Mouse (Mus musculus) cortical plate, adult 2 months (tissue): ENCODE data around the gene Tpx2. TPM values are rescaled to one million over a fixed set of nuclear protein-coding genes. Genes with fewer than 3 reads are reported as not detected.

Experiments used
- H3K27ac ChIP-seq: fragments of 200-500 bp; 2 replicates; pipeline ENCODE4 v1.5.1; 2012; ENCODE audit warnings: low read length, control low read depth, inconsistent platforms; ENCODE audit not compliant: insufficient read depth
- H3K4me1 ChIP-seq: fragments of 200-500 bp; 2 replicates; pipeline ENCODE4 v1.6.1; 2011; ENCODE audit warnings: low read length; ENCODE audit not compliant: control insufficient read depth, insufficient read depth
- H3K4me3 ChIP-seq: fragments of 200-500 bp; 2 replicates; pipeline ENCODE4 v1.5.1; 2011; ENCODE audit warnings: mild to moderate bottlenecking, low read length, control low read depth; ENCODE audit not compliant: insufficient read depth
- CTCF ChIP-seq: fragments of 200-500 bp; IDR thresholded peaks from 2 replicates; pipeline ENCODE4 v1.5.1; 2011; ENCODE audit warnings: mild to moderate bottlenecking, control low read depth, low read length; ENCODE audit not compliant: insufficient read depth; ENCODE audit errors: extremely low read depth
- POLR2A ChIP-seq: fragments of 200-500 bp; IDR thresholded peaks from 2 replicates; pipeline ENCODE4 v1.6.1; 2011; ENCODE audit warnings: mild to moderate bottlenecking, low read length, control low read depth; ENCODE audit not compliant: insufficient read depth; ENCODE audit errors: extremely low read depth
- polyA plus RNA-seq: library from polyadenylated mRNA; depleted of rRNA; stranded (reverse); fragments of >200 nt; gene quantifications from 2 replicates; pipeline ENCODE4 v1.2.3, GENCODE M21; 2012

Tpx2 gene
- polyA plus RNA-seq, 1 experiment: 1.8 TPM

DNA sequence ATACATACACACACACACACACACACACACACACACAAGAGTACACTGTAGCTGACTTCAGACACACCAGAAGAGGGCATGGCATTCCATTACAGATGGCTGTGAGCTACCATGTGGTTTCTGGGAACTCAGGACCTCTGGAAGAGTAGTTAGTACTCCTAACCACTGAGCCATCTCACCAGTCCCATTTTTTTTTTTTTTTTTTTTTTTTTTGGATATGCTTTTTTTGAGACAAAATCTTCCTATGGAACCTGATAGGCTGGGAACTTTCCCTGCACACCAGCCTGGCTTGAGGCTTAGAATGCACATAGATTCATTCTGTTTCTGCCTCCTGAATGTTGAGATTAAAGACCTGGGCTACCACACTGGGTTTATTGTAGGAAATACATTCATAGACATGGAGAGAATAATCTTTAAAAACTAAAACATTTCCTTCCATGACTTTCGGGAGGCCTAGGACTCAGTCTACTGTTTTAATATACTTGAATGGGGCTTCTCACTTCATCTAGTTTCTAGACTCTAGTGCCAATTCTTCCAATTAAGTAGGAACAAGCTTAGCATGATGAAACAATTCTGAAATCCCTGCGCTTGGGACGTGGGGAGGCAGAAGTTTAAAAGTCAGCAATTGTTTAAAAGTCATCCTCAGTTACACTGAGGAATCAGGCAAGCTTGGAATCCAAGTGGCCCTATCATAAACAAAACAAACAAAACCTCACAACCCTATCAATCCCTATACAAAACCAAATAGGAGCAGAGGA lies 528 bp upstream of the Tpx2 start:
- H3K4me1 ChIP-seq: no peaks in the 10 kb centered on the region
- no peak for TF ChIP-seq POLR2A
- no peak for TF ChIP-seq CTCF
- H3K4me3 ChIP-seq: no peak overlapping the region; the same call in 1 of the 2 replicates
- no peak overlapping the region for H3K27ac ChIP-seq

DNA sequence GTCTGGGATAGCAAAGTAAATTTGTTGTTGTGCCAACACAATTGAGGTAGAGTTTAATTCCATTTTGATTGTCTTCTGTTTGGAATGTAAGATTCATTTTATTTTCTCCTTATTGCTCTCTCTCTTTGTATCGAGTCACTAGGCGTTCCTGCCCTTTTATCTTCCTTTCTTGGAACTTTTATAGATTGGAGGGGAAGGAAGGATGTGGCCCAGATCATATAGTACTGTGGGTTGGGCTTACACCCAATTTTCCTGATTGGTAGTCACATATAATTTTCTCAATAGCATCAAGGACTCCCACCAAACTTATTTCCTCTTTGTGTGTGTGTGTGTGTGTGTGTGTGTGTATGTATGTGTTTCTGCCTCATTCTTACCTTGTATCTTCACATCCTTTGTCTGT lies 702 bp downstream of the Tpx2 start:
- TF ChIP-seq CTCF: no peak
- no peak for TF ChIP-seq POLR2A
- no peak overlapping the region; the same call in 1 of the 2 replicates for H3K4me3 ChIP-seq

GRCm38 (mm10) chr2:152859501-152859900 lies 11.7 kb downstream of the Tpx2 start:
- Histone ChIP-seq H3K4me1 (no peaks in the 10 kb centered on the region), H3K27ac (no peak overlapping the region), H3K4me3 (no peak overlapping the region)
- no peak for TF ChIP-seq CTCF
- TF ChIP-seq POLR2A: no peak

More for the DNA sequence above, 702 bp downstream of the Tpx2 start:
- Histone ChIP-seq H3K4me1 (no peaks in the 10 kb centered on the region), H3K27ac (no peak overlapping the region)

GRCm38 (mm10) chr2:152861891-152862290 lies 14.1 kb downstream of the Tpx2 start:
- Histone ChIP-seq H3K4me1 (no peaks in the 10 kb centered on the region), H3K4me3 (no peak overlapping the region), H3K27ac (no peak overlapping the region)
- no peak for TF ChIP-seq POLR2A
- TF ChIP-seq CTCF: no peak

DNA sequence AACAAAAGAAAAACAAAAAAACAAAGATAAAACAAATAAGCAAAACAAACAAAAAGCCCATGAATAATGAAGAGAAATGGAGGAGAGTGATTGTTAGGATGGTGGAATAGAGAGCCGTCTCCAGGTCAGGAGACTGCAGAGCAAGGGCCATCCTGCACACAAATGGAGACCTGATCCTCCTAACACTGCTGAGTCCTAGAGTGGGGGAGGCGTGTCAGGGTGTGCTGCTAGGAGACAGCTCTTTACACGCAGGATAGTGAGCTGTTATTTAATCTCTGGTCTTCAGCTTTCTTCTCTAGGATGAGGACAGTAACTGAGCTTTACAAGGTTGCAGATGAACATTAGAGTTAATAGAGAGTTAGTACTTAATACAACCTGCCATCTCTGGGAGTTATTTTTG lies 14.9 kb downstream of the Tpx2 start:
- H3K27ac ChIP-seq: no peak overlapping the region
- no peak overlapping the region for H3K4me3 ChIP-seq
- TF ChIP-seq POLR2A (no peak), CTCF (no peak)
- H3K4me1 ChIP-seq: no peaks in the 10 kb centered on the region

- H3K4me3 ChIP-seq: no peak overlapping the region
- TF ChIP-seq POLR2A (no peak), CTCF (no peak)
- no peak overlapping the region for H3K27ac ChIP-seq
- no peaks in the 10 kb centered on the region for H3K4me1 ChIP-seq
Measured at GRCm38 (mm10) chr2:152863346-152863745, 15.6 kb downstream of the Tpx2 start.

DNA sequence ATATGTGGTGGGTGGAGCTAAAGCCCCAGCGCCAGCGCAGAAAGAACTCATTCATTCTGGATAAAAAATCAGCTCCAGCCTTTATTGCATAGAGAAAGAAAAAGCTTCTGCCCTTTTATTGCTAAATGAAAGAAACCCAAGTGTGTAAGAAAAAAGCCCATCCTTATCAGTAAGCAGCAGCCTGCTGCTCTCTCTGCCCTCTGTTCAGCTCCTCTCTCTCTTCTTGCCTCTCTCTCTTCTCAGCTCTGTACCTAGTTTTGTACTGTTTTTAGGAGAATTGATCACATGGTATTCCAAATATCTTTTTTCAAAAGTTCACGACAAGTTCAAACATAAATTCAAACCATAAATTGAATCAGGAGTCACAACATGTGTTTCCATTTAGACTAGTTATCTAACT lies 30.5 kb downstream of the Tpx2 start:
- Histone ChIP-seq H3K27ac (no peak overlapping the region), H3K4me3 (no peak overlapping the region), H3K4me1 (no peaks in the 10 kb centered on the region)
- no peak for TF ChIP-seq POLR2A
- TF ChIP-seq CTCF: no peak

- TF ChIP-seq CTCF (no peak), POLR2A (no peak)
Measured at GRCm38 (mm10) chr2:152880898-152881297, 33.1 kb downstream of the Tpx2 start.

DNA sequence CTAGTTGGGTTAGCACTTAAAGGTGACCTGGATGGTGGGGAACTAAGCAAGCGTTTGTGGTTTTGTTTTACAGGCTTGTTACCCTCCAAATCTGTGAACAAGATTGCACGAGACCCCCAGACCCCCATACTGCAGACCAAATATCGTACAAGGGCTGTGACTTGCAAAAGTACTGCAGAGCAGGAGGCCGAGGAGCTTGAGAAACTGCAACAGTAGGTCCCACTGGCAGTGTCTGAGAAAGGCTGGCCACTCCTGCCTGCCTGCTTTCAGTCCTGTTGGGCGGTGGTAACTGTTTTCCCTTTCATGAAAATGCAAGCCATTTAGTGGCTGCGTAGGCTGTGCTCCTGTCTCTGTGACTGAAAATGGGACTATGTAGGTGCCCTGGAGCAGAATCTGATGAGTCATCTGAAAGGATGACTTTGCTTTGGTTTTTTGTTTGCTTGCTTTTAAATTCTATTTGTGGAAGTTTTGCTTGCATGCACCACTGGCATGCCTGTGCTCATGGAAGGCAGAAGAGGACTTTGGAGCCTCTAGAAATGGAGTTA lies 36.4 kb downstream of the Tpx2 start:
- H3K4me1 ChIP-seq: no peaks in the 10 kb centered on the region; the same call in 1 of the 2 replicates
- TF ChIP-seq CTCF (no peak), POLR2A (no peak)
- no peak overlapping the region for H3K4me3 ChIP-seq
- no peak overlapping the region for H3K27ac ChIP-seq

More at GRCm38 (mm10) chr2:152880898-152881297, 33.1 kb downstream of the Tpx2 start:
- Histone ChIP-seq H3K4me3 (no peak overlapping the region), H3K27ac (no peak overlapping the region), H3K4me1 (no peaks in the 10 kb centered on the region; the same call in 1 of the 2 replicates)

DNA sequence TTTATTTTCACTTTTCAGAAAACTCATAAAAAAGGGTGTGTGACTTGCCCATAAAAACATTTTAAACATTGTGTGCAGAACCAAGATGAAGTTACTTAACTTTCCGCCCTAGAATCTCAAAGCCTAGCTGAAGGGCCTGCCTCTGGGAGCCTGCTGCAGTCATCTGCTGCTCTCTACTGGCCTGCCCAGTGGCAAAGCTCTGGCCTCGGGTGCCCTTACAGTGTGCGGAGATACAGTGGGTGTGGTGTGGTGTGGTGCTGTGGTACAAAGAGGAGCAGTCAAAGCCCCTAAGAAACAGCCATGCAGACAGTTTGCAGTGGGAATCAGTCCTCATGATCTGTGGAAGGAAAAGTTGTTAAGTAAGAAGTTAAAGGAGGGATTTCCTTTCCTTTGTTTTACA lies 39.5 kb downstream of the Tpx2 start:
- no peak for TF ChIP-seq CTCF
- no peak for TF ChIP-seq POLR2A
- Histone ChIP-seq H3K27ac (no peak overlapping the region), H3K4me3 (no peak overlapping the region), H3K4me1 (no peaks in the 10 kb centered on the region; the same call in 1 of the 2 replicates)
